Mouse (Mus musculus): ENCODE results near the gene Aoah.

- TF ChIP-seq CTCF (IDR thresholded peaks at IDR 0.05; ENCODE audit: low read depth, low read length) (no peak), POLR2A (IDR thresholded peaks at IDR 0.05; ENCODE audit: insufficient read depth, low read length) (no peak)
These were observed 34.8 kb downstream of the Aoah start for GRCm38 (mm10) chr13:20828728-20829127.

Data from ES-Bruce4 (cell line).